13 mouse cellular contexts compared by ENCODE assay signal in the genomic region with DNA sequence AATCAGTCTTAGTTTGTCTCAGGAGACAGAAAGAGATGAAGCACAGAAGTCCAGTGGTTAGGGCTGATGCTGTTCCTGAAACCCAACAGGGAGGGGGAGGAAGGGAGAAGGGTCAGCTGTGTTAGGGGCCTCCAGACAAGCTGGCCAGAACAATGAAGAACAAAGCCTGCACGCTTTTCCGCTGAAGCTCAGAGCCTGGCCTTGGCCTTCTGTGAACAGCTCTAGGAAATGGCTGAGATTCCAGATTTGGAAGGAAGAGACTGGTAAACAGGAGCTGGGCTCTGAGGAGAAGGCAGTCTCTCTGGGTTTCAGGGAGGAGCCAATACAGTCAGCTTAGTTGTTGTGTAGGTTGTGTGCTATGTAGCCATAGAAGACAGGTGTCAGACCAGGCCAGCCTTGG. TPM values are rescaled to one million over a fixed set of nuclear protein-coding genes. Genes with fewer than 3 reads are reported as not detected.
DNase-seq lines count a peak whose midpoint lies in the region; ATAC-seq and TF ChIP-seq lines count a peak whose summit lies in the region.
"Had no signal": no experiment of that assay in that cellular context is flagged by ENCODE, and none has a peak within 500 bp of the region (broad histone marks: within the 10 kb centered on the region; RNA-seq: fewer than 3 reads in every experiment).

No protein-coding gene starts in this region.

- H3K9me3 ChIP-seq in lung, embryonic 14.5 days (ENCODE audit: low read depth, low read length): no peaks in the 10 kb centered on the region
- H3K9me3 ChIP-seq in hindbrain, embryonic 16.5 days (ENCODE audit: control insufficient read depth, low read length): no peaks in the 10 kb centered on the region
- H3K9me3 ChIP-seq: embryonic facial prominence, embryonic 15.5 days; midbrain, embryonic 13.5 days; stomach, embryonic 15.5 days had no signal

- H3K4me2 ChIP-seq in lung, embryonic 14.5 days: no peak overlapping the region
- no peak overlapping the region for H3K4me2 ChIP-seq in hindbrain, embryonic 16.5 days (ENCODE audit: low read length)
- H3K4me2 ChIP-seq: embryonic facial prominence, embryonic 15.5 days; midbrain, embryonic 13.5 days; stomach, embryonic 15.5 days had no signal

- H3K9ac ChIP-seq in lung, embryonic 14.5 days: no peak overlapping the region
- no peak overlapping the region for H3K9ac ChIP-seq in hindbrain, embryonic 16.5 days (ENCODE audit: low read depth, low read length)
- H3K9ac ChIP-seq: embryonic facial prominence, embryonic 15.5 days; midbrain, embryonic 13.5 days; stomach, embryonic 15.5 days had no signal

- H3K27me3 ChIP-seq in lung, embryonic 14.5 days (ENCODE audit: insufficient read depth, low read length): no peaks in the 10 kb centered on the region
- no peaks in the 10 kb centered on the region for H3K27me3 ChIP-seq in hindbrain, embryonic 16.5 days (replicated peaks; ENCODE audit: control insufficient read depth, insufficient read depth, low read length)
- H3K27me3 ChIP-seq: embryonic facial prominence, embryonic 15.5 days; midbrain, embryonic 13.5 days; stomach, embryonic 15.5 days had no signal

- peak; percentile 63 for ATAC-seq in lung, embryonic 14.5 days (ENCODE audit: insufficient read depth)
- no peak for ATAC-seq in hindbrain, embryonic 16.5 days
- ATAC-seq: midbrain, embryonic 13.5 days had no signal

- H3K27ac ChIP-seq in lung, embryonic 14.5 days (ENCODE audit: low read depth): no peak overlapping the region
- H3K27ac ChIP-seq in hindbrain, embryonic 16.5 days (ENCODE audit: low read depth, low read length): no peak overlapping the region
- H3K27ac ChIP-seq: embryonic facial prominence, embryonic 15.5 days; midbrain, embryonic 13.5 days; stomach, embryonic 15.5 days had no signal

- no peaks in the 10 kb centered on the region for H3K4me1 ChIP-seq in lung, embryonic 14.5 days (ENCODE audit: insufficient read depth)
- H3K4me1 ChIP-seq in hindbrain, embryonic 16.5 days (ENCODE audit: control insufficient read depth, insufficient read depth, low read depth, low read length): no peaks in the 10 kb centered on the region
- H3K4me1 ChIP-seq: embryonic facial prominence, embryonic 15.5 days; midbrain, embryonic 13.5 days; stomach, embryonic 15.5 days had no signal

- no peak for TF ChIP-seq CTCF in lung, embryonic 14.5 days (IDR thresholded peaks at IDR 0.05; ENCODE audit: low read depth)

- DNase-seq in embryo, embryonic 11 days: peak; percentile 17
- DNase-seq in embryo, embryonic 10 days (ENCODE audit: low spot score): no peak
- peak; percentile 39 to 63 for DNase-seq in adrenal gland, postnatal 36 days
- peak; percentile 27 for DNase-seq in heart, postnatal 4 days
- DNase-seq in lung, embryonic 14.5 days: peak; percentile 66
- no peak for DNase-seq in left cerebral cortex, adult 9 months (ENCODE audit: low spot score in 2 of 2)
- no peak for DNase-seq in yolk sac, embryonic 10.5 days (ENCODE audit: low spot score)
- DNase-seq: B cell, adult 2 months; gastrocnemius, postnatal 10 days had no signal

- 68% methylated on average over 2 of the region's 2 CpGs for WGBS in lung, embryonic 14.5 days
- WGBS in hindbrain, embryonic 16.5 days: 47% methylated on average over 2 of the region's 2 CpGs

- H3K4me3 ChIP-seq in lung, embryonic 14.5 days (ENCODE audit: low read depth, low read length): no peak overlapping the region
- H3K4me3 ChIP-seq in hindbrain, embryonic 16.5 days (ENCODE audit: low read length): no peak overlapping the region
- H3K4me3 ChIP-seq: embryonic facial prominence, embryonic 15.5 days; midbrain, embryonic 13.5 days; stomach, embryonic 15.5 days had no signal

- H3K36me3 ChIP-seq in lung, embryonic 14.5 days (ENCODE audit: insufficient read depth): no peaks in the 10 kb centered on the region
- no peaks in the 10 kb centered on the region for H3K36me3 ChIP-seq in hindbrain, embryonic 16.5 days (ENCODE audit: control insufficient read depth, insufficient read depth, low read length)
- H3K36me3 ChIP-seq: embryonic facial prominence, embryonic 15.5 days; midbrain, embryonic 13.5 days; stomach, embryonic 15.5 days had no signal

RNA-seq across cellular contexts. Expression of gene Robo4, which starts 1.1 kb away (rescaled TPM):
- total RNA-seq in adrenal gland, postnatal 36 days (2021): 10 to 100 TPM; 21.7 to 33.5 TPM
- total RNA-seq in heart, postnatal 4 days (2021): 10 to 100 TPM; 32.6 to 33.2 TPM
- 22.8 and 25.8 TPM in 2 replicates for polyA plus RNA-seq in lung, embryonic 14.5 days (2014; fragmentation: Nextera tagmentation; extraction: Ambion mirVana)
- 5.5 and 8.6 TPM in 2 replicates for polyA plus RNA-seq in hindbrain, embryonic 16.5 days (2015; fragmentation: Nextera tagmentation; extraction: Ambion mirVana)

RNA-seq across cellular contexts. Expression of gene Robo3, which starts 32.5 kb away (rescaled TPM):
- total RNA-seq in adrenal gland, postnatal 36 days (2021): under 1 TPM; 0.76 to 0.86 TPM
- total RNA-seq in heart, postnatal 4 days (2021): under 1 TPM in 1 of 2 experiments, not detected in 1; 0.05 TPM
- 0.24 and 0.41 TPM in 2 replicates for polyA plus RNA-seq in lung, embryonic 14.5 days (2014; fragmentation: Nextera tagmentation; extraction: Ambion mirVana)
- polyA plus RNA-seq in hindbrain, embryonic 16.5 days (2015; fragmentation: Nextera tagmentation; extraction: Ambion mirVana): 7.3 and 12.1 TPM in 2 replicates

RNA-seq across cellular contexts. Expression of gene Hepacam, which starts 33.4 kb away (rescaled TPM):
- total RNA-seq in adrenal gland, postnatal 36 days (2021): under 1 TPM in 1 of 2 experiments, not detected in 1; 0.20 TPM
- not detected for total RNA-seq in heart, postnatal 4 days (2021)
- polyA plus RNA-seq in lung, embryonic 14.5 days (2014; fragmentation: Nextera tagmentation; extraction: Ambion mirVana): 0.07 TPM in 1 of 2 replicates, not detected in the other
- 42.0 and 46.2 TPM in 2 replicates for polyA plus RNA-seq in hindbrain, embryonic 16.5 days (2015; fragmentation: Nextera tagmentation; extraction: Ambion mirVana)

RNA-seq across cellular contexts. Expression of gene Ccdc15, which starts 52.4 kb away (rescaled TPM):
- 1 to 10 TPM; 2.1 TPM for total RNA-seq in adrenal gland, postnatal 36 days (2021)
- total RNA-seq in heart, postnatal 4 days (2021): 1 to 10 TPM; 3.6 TPM
- polyA plus RNA-seq in lung, embryonic 14.5 days (2014; fragmentation: Nextera tagmentation; extraction: Ambion mirVana): 7.9 and 8.8 TPM in 2 replicates
- 6.1 and 7.1 TPM in 2 replicates for polyA plus RNA-seq in hindbrain, embryonic 16.5 days (2015; fragmentation: Nextera tagmentation; extraction: Ambion mirVana)

Comparison
In these comparisons a context has a peak if more than half of its experiments do, and no peak if none do; other contexts are left out.
1. DNase-seq: peak in embryo, embryonic 11 days (single experiment), adrenal gland, postnatal 36 days (2 of 2), heart, postnatal 4 days (single experiment) and lung, embryonic 14.5 days (single experiment); none in embryo, embryonic 10 days (single experiment), left cerebral cortex, adult 9 months (0 of 2) and yolk sac, embryonic 10.5 days (single experiment).